Mouse (Mus musculus) liver, adult 2 months (tissue): ENCODE results near the gene Gm15737.

Source experiments
- CTCF ChIP-seq: fragments of 200-500 bp; IDR thresholded peaks from 2 replicates; pipeline ENCODE4 v1.5.1; 2011; ENCODE audit warnings: low read depth, low read length, control low read depth
- POLR2A ChIP-seq: fragments of 200-500 bp; IDR thresholded peaks from 2 replicates; pipeline ENCODE4 v1.6.1; 2011; ENCODE audit warnings: low read length, control low read depth; ENCODE audit not compliant: insufficient read depth; ENCODE audit errors: extremely low read depth

GRCm38 (mm10) chr6:92920938-92921689, 52.0 kb downstream of the Gm15737 start:
- TF ChIP-seq CTCF, result no peak
- TF ChIP-seq POLR2A, result no peak
